Mouse (Mus musculus): Measurements from ENCODE around the gene Mycbp.

- TF ChIP-seq CTCF (IDR thresholded peaks at IDR 0.05; ENCODE audit: extremely low read depth, insufficient read depth, insufficient read length, insufficient replicate concordance) (no peak), POLR2A (IDR thresholded peaks at IDR 0.05; ENCODE audit: low read depth, low read length) (no peak)
These were observed 44.0 kb upstream of the Mycbp start for GRCm38 (mm10) chr4:123860621-123861020.

All from spleen, adult 2 months (tissue).